Mouse (Mus musculus) cerebellum, adult 11-12 months (tissue): ENCODE data around the gene Gm21425.
"Not testable (repeated sequence)": the region's sequence is repeated elsewhere in the genome, so short reads cannot be mapped to it uniquely, and the experiment has no call there.

Source experiments
- DNase-seq: peaks from one replicate; pipeline ENCODE4 v3.0.0; 2022

Gm21425 gene

DNA sequence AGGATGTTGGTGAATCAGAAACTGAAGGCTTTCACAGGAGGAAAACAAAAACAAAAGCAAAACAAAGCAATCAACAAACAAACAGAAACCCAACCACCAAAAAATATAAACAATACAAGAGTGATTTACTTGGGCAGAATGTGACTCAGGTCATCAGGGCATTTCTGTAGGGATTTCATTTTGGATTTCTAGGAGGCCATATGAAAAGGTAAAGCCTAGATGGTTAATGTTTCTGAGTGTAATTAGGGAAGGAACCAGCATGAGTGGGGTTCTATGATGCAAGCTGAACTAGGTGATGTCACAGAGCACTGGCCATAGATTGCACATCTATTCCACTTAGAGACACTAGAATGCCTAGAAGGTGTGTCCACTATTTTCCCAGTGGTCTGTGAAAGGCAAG, at the start of gene Gm21425:
TSS of gene Gm21425 (plus strand) at position 301 of the 400 bp plus-strand sequence.
- DNase-seq = not testable (repeated sequence)

DNA sequence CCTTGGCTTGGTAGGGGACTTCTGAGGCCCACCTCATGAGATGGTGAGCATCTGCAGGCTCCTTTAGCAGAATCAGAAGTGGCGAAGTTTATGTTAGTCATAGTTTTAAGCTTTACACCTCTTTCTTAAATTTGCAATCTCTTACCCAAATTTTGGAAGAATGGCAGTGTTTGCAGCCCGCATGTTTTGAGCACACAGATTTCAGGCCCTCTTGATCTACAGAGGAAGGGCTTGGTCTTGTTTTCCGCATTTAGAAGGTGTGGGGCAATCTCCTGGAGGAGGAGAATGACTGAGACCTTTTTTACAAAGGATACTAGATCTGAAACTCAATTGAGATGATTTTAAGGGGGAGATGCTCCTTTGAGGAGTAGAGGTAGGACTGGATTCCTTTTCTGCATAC, 28.4 kb upstream of the Gm21425 start, which contains the start of gene Gm21891:
TSS of gene Gm21891 (minus strand) at position 101 of the 400 bp plus-strand sequence.
- not testable (repeated sequence) for DNase-seq
